Mouse (Mus musculus): ENCODE measurements around the gene Nme7. TPM values are rescaled to one million over a fixed set of nuclear protein-coding genes. Genes with fewer than 3 reads are reported as not detected.
A peak's percentile ranks its signal among the peaks of the same experiment; 100 is the strongest.

Nme7 gene
- polyA plus RNA-seq, 1 experiment from 2014 or later = 31.0 TPM

DNA sequence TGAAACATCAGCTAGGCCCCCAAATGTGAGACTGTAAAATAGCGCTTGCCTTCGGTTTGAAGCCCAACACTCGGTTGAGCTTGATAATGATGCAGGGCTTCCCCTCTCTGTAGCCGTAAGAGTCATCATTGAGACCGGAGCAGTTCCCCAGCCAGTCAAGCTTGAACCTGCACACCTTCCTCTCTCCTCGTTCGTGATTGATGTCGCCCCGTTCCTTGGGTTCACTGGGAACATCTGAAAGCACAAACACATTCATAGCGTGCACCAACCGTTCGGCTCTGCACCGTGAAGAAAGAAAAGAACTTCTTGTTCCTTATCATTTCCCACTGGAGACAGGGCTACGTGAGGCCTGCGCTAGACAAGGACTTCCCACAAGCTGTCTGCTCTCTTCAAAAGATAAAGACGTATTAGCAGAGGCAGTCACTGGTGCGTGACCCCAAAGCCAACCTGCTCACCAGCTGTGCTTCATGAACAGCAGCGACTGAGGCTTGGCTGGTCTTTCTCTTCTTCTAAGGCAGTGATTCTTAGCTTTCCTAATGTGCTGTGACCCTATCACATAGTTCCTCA, 137.6 kb downstream of the Nme7 start:
- H3K27ac ChIP-seq (replicated peaks) = no peak overlapping the region
- H3K4me2 ChIP-seq = no peak overlapping the region
- ATAC-seq (ENCODE audit: low read depth) = no peak
- no peaks in the 10 kb centered on the region for H3K27me3 ChIP-seq
- no peak overlapping the region for H3K4me3 ChIP-seq
- no peaks in the 10 kb centered on the region for H3K9me3 ChIP-seq
- 70% methylated on average over 18 of the region's 18 CpGs for WGBS
- H3K9ac ChIP-seq = no peak overlapping the region
- no peaks in the 10 kb centered on the region for H3K4me1 ChIP-seq (replicated peaks)
- peaks cover 95% of the 10 kb centered on the region for H3K36me3 ChIP-seq

DNA sequence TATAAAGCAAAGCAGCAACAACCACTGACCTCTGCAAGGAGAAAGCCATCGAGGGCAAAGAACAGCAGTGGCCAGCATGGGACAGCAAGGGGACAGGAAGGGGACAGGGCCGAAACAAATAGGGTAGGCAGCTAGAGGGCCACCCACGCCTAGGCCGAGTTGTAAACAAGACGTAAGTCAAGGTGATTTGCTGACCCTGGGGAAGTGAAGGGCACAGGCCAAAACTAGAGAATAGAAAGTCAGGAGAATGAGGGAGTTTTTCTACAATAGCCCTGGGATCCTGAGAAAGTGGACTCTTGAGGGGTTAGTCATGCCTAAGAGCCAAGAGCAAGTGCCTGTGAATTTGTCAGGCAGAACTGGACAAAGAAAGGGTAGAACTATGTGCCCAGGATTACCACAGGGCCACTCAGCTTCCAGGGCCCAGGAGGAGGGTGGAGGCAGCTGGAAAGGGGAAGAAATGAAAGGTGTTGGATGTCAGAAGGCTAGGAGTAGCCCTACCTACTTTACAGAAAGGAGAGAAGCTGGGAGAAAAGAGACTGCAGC, 141.8 kb downstream of the Nme7 start:
- H3K27me3 ChIP-seq = no peaks in the 10 kb centered on the region
- no peak overlapping the region for H3K9ac ChIP-seq
- no peaks in the 10 kb centered on the region for H3K9me3 ChIP-seq
- H3K4me3 ChIP-seq = no peak overlapping the region
- no peak overlapping the region for H3K27ac ChIP-seq (replicated peaks)
- WGBS = 74% methylated on average over 5 of the region's 5 CpGs
- no peak overlapping the region for H3K4me2 ChIP-seq
- ATAC-seq (ENCODE audit: low read depth) = no peak
- peaks cover 82% of the 10 kb centered on the region for H3K36me3 ChIP-seq
- no peaks in the 10 kb centered on the region for H3K4me1 ChIP-seq (replicated peaks)

DNA sequence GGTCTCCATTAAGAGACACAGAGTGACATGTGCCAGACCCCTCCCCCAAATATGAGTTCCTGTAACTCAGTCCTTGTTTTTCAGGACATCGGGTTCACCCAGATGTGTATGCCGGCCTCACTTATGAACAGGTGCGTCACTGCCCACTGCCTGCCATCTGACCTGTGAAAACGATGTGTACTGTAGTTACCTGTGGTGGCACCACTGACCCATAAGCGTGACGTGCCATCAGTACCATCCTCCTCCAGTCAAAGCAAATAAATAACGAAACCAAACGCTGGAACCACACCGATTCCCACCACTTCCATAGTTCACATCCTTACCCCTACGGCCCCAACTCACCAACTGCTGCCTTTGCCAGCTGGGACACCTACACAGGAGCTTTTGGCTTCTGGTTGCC, 142.6 kb downstream of the Nme7 start:
- Histone ChIP-seq H3K36me3 (peaks cover 82% of the 10 kb centered on the region), H3K4me3 (no peak overlapping the region), H3K9me3 (no peaks in the 10 kb centered on the region), H3K9ac (no peak overlapping the region), H3K4me2 (no peak overlapping the region), H3K27ac (replicated peaks) (no peak overlapping the region), H3K4me1 (replicated peaks) (no peaks in the 10 kb centered on the region), H3K27me3 (no peaks in the 10 kb centered on the region)
- no peak for ATAC-seq (ENCODE audit: low read depth)
- 92% methylated on average over 10 of the region's 10 CpGs for WGBS

DNA sequence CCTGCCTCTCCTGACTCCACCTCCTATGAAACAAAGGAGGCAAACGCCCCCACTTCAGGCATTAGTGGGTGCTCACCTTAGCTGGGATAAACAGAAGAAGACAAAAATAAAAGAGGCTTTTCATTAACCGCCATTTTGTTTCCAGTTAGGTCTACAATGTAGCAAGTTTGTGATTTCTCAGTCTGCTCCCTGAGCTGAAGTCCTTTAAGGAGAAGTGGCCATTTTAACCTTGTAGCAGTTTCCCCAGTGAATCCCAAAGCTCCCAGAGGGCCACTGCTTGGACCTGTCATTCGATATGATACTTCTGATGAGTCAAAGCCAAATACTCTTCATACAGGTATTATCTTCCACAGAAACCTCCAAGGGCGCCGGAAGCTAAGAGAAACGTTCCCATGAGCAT, 143.6 kb downstream of the Nme7 start:
- no peak overlapping the region for H3K4me3 ChIP-seq
- no peak overlapping the region for H3K4me2 ChIP-seq
- no peaks in the 10 kb centered on the region for H3K9me3 ChIP-seq
- H3K9ac ChIP-seq = no peak overlapping the region
- peaks cover 82% of the 10 kb centered on the region for H3K36me3 ChIP-seq
- 94% methylated on average over 6 of the region's 6 CpGs for whole genome bisulfite sequencing
- H3K27ac ChIP-seq (replicated peaks) = no peak overlapping the region
- ATAC-seq (ENCODE audit: low read depth) = no peak
- H3K27me3 ChIP-seq = no peaks in the 10 kb centered on the region
- no peaks in the 10 kb centered on the region for H3K4me1 ChIP-seq (replicated peaks)

DNA sequence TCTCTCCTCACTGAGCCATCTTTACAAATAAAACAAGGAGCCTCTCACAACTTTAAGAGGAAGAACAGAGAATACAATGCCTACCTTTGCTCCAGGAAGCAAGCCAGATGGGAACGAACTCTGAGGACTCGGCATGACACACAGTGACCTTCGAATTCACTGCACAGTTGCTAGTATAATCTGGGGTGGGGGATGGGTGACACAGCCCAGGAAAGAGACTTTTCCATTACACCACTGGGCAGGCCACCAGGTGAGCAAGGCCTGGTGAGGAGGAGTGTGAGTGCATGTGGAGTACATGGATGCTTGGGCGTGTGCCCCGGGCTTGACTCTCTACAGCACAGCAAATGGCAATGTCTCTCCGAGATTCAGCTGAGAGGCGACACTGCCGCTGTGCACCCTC, 145.7 kb downstream of the Nme7 start:
- Histone ChIP-seq H3K36me3 (peaks cover 71% of the 10 kb centered on the region), H3K27ac (replicated peaks) (no peak overlapping the region), H3K9me3 (no peaks in the 10 kb centered on the region), H3K4me1 (replicated peaks) (peaks cover 7% of the 10 kb centered on the region), H3K27me3 (no peaks in the 10 kb centered on the region), H3K4me2 (no peak overlapping the region), H3K4me3 (no peak overlapping the region), H3K9ac (no peak overlapping the region)
- ATAC-seq (ENCODE audit: low read depth) = no peak
- 92% methylated on average over 8 of the region's 8 CpGs for WGBS

DNA sequence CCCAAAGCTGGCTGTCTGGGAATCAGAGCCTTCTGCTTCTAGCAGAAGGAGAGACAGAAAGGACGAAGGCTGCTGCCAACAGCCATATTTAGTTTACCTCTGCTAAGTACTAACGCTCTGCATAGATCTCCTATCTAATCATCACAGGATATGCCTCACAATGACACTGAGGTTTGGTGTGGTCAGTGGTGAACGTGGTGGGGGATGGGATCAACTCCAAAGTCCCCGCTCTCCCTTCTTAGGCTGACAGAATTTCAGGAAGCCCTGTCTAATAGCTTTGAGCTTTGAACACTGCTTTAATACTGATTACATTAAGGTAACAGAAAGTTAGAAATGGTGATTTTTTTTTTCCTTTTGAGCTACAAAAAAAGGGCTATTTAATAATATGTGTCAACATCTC, 146.3 kb downstream of the Nme7 start:
- ATAC-seq (ENCODE audit: low read depth) = no peak
- H3K9ac ChIP-seq = no peak overlapping the region
- no peaks in the 10 kb centered on the region for H3K9me3 ChIP-seq
- H3K4me3 ChIP-seq = no peak overlapping the region
- H3K27ac ChIP-seq (replicated peaks) = no peak overlapping the region
- 92% methylated on average over 4 of the region's 4 CpGs for WGBS
- peaks cover 14% of the 10 kb centered on the region for H3K4me1 ChIP-seq (replicated peaks)
- H3K4me2 ChIP-seq = no peak overlapping the region
- H3K27me3 ChIP-seq = no peaks in the 10 kb centered on the region
- peaks cover 68% of the 10 kb centered on the region for H3K36me3 ChIP-seq

DNA sequence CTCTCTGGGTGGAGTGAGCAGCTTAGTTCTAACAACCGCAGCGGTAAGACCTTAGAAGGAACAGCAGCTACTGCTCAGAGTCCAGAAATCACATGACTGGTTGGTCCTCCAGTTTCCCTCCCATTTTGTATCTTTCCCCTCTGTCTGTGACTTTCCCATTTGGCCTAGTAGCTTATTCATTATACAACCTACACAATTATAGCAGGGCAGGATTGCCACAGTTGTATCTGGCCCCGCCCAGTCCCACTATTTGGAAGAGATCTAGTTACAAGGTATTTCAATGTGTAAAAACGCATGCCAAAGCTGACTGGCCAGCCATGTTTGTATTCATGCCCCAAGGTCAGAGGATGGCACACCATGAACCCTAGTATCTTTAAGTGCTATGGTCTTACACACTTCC, 146.7 kb downstream of the Nme7 start:
- H3K36me3 ChIP-seq = peaks cover 63% of the 10 kb centered on the region
- no peak for ATAC-seq (ENCODE audit: low read depth)
- WGBS = 97% methylated on average over 4 of the region's 4 CpGs

DNA sequence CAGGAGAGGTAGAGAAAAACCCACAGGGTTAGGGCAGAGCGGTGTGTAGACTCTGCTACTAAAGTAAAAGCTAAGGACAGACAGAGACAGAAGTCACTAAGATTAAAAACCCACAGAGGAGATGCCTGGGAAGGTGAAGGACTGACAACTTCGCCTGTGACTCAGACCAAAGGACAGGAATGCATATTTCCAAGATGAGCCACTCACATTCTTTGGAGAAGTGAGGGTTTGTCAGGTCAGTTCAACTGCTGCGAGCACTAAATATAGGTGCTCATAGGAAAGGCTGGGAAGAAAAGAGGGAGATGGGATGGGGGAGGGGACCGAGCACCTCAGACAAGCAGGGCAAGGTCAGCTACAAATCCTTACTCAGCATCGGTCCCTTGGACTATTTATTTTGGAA, 147.4 kb downstream of the Nme7 start:
- Histone ChIP-seq H3K4me2 (no peak overlapping the region), H3K4me1 (replicated peaks) (peaks cover 23% of the 10 kb centered on the region), H3K27me3 (no peaks in the 10 kb centered on the region), H3K9ac (no peak overlapping the region), H3K27ac (replicated peaks) (no peak overlapping the region), H3K9me3 (no peaks in the 10 kb centered on the region), H3K36me3 (peaks cover 56% of the 10 kb centered on the region), H3K4me3 (no peak overlapping the region)
- no peak for ATAC-seq (ENCODE audit: low read depth)
- WGBS = 90% methylated on average over 5 of the region's 5 CpGs

More for the DNA sequence above, 146.7 kb downstream of the Nme7 start:
- no peak overlapping the region for H3K27ac ChIP-seq (replicated peaks)
- H3K4me3 ChIP-seq = no peak overlapping the region
- no peaks in the 10 kb centered on the region for H3K9me3 ChIP-seq
- H3K4me1 ChIP-seq (replicated peaks) = peaks cover 16% of the 10 kb centered on the region
- H3K9ac ChIP-seq = no peak overlapping the region
- no peaks in the 10 kb centered on the region for H3K27me3 ChIP-seq
- H3K4me2 ChIP-seq = no peak overlapping the region

DNA sequence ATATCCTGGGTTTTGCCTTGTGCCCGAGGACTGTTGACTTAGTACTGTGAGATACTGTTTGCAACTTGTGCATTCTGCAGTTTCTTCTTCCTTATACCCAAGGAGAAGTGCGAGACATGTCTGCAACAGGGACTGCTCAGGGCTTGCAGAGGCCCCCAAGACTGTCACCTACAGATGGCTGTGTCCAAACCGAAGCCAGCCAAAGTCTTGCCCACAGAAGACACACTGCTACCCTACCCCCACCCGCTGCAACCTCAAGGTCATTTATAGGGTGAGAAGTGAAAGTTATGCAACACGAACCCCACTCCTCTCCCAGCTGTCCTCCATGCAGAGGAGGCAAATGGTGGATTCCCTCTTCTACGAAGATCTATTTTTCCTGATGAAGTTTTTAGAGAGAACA, 148.7 kb downstream of the Nme7 start:
- no peaks in the 10 kb centered on the region for H3K27me3 ChIP-seq
- peaks cover 51% of the 10 kb centered on the region for H3K36me3 ChIP-seq
- WGBS = 88% methylated on average over 6 of the region's 6 CpGs
- no peaks in the 10 kb centered on the region for H3K9me3 ChIP-seq
- peaks cover 34% of the 10 kb centered on the region for H3K4me1 ChIP-seq (replicated peaks)
- ATAC-seq (ENCODE audit: low read depth) = no peak
- no peak overlapping the region for H3K4me3 ChIP-seq
- H3K4me2 ChIP-seq = no peak overlapping the region
- no peak overlapping the region for H3K9ac ChIP-seq
- no peak overlapping the region for H3K27ac ChIP-seq (replicated peaks)

DNA sequence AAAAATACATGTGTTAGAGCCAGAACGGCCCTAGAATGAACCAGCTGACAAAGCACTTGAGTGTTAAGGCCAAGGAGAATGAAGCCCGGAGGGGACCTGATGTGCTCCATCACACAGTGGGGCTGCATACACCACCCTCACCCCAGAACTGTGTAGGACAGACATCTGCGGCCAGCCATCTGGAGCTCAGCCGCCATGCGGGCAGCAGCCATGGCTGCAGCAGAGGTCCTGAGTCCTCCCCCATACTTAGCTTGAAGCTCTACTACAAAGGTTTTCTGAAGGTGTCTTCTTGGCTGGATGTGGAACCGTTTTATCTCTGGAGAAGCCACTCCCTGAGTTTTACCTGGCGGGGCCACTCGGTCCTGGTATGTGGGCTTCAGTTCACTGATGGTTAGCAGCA, 149.2 kb downstream of the Nme7 start:
- H3K4me1 ChIP-seq (replicated peaks) = peaks cover 34% of the 10 kb centered on the region
- no peak for ATAC-seq (ENCODE audit: low read depth)
- H3K36me3 ChIP-seq = peaks cover 45% of the 10 kb centered on the region
- H3K27ac ChIP-seq (replicated peaks) = no peak overlapping the region
- no peaks in the 10 kb centered on the region for H3K27me3 ChIP-seq
- no peaks in the 10 kb centered on the region for H3K9me3 ChIP-seq
- H3K4me2 ChIP-seq = no peak overlapping the region
- H3K4me3 ChIP-seq = no peak overlapping the region
- no peak overlapping the region for H3K9ac ChIP-seq
- 90% methylated on average over 8 of the region's 8 CpGs for WGBS

DNA sequence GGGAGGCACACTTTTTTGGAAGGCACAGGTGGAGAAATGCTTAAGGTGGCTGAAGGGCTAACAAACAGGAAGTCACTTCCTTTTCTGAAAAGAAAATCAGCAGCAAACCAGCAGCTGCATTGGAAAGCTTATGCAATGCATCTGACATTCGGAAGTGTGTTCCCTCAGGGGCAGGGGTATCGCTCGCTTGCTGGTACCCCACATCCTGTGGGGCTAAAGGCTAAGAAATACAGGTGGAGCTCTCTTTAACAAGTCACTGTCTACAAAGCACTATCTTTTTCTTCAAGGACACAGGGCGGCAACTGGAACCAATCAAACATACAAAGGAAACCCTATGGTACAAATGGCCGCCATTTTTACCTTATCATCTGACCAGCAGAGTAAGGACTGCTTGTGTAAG, 149.8 kb downstream of the Nme7 start:
- Histone ChIP-seq H3K27ac (replicated peaks) (no peak overlapping the region), H3K4me1 (replicated peaks) (peaks cover 38% of the 10 kb centered on the region), H3K9ac (no peak overlapping the region), H3K9me3 (no peaks in the 10 kb centered on the region), H3K4me2 (peak overlapping the region; percentile 72), H3K27me3 (no peaks in the 10 kb centered on the region), H3K36me3 (peaks cover 39% of the 10 kb centered on the region), H3K4me3 (peak overlapping the region; percentile 79)
- no peak for ATAC-seq (ENCODE audit: low read depth)
- 85% methylated on average over 5 of the region's 5 CpGs for WGBS

DNA sequence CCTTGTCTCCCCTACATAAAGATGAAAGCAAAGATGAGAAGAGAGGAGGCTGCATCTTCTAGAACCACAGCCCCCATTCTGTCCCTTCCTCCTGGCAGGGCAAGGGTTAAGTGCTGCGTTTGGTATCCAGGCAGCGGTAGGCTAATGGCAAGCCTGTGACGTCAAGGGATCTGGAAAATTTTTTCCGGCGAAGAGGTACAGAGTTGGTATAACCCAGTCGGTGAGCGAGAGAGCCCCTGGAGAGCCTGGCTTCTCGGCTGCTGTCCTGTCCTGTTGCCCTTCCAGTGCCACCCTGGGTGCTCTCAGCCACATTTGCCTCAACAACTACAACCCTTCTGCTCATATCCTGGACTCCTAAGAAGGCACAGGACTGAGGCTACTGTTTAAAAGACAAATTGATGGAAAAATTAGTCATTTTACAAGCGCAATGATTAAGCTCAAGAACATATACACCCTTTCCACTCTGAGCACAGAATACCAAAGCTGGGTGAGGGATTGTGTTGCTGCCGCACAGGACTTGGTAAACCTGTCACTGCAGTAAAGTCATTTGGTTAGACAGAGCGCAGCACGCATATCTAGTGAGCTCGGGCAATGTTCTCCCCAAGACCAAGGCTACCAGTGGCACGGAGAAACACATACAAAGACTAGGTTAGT, 151.0 kb downstream of the Nme7 start:
- Histone ChIP-seq H3K4me1 (replicated peaks) (peaks cover 50% of the 10 kb centered on the region), H3K27me3 (peaks cover 7% of the 10 kb centered on the region; the same call in 1 of the 2 replicates), H3K36me3 (peaks cover 31% of the 10 kb centered on the region), H3K9me3 (no peaks in the 10 kb centered on the region), H3K4me3 (peak overlapping the region; percentile 79), H3K9ac (peak overlapping the region; percentile 60), H3K27ac (replicated peaks) (peak overlapping the region; percentile 65), H3K4me2 (peak overlapping the region; percentile 72)
- 32% methylated on average over 14 of the region's 14 CpGs for WGBS
- no peak for ATAC-seq (ENCODE audit: low read depth)

DNA sequence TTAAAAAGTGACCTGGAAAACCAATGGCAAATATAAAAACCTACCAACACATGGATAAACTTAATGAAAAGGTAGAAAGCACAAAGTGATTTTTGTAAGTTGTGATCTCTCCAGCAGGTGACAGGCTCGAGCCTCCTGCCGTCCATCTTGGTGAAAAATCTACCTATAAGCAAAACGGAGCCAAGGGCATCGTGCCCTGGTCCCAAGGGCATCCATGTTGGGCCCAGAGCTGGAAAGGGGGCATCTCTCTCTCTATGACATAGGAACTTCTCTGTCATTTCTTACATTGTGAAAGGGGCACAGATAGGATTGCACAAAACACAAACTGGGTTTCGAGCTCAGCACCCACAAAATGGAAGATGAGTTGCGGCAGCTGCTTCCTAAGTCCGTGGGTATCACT, 151.7 kb downstream of the Nme7 start:
- H3K9ac ChIP-seq = peak overlapping the region; percentile 92
- H3K4me2 ChIP-seq = peak overlapping the region; percentile 72
- H3K36me3 ChIP-seq = peaks cover 29% of the 10 kb centered on the region
- WGBS = 56% methylated on average over 7 of the region's 7 CpGs
- H3K27ac ChIP-seq (replicated peaks) = peak overlapping the region; percentile 95
- no peaks in the 10 kb centered on the region for H3K9me3 ChIP-seq
- H3K4me1 ChIP-seq (replicated peaks) = peaks cover 54% of the 10 kb centered on the region
- no peak for ATAC-seq (ENCODE audit: low read depth)
- H3K4me3 ChIP-seq = peak overlapping the region; percentile 79
- peaks cover 11% of the 10 kb centered on the region for H3K27me3 ChIP-seq
